Mouse (Mus musculus) cerebellum, adult (tissue): Measurements from ENCODE around the gene Rhou.
"Not testable (repeated sequence)": the region's sequence is repeated elsewhere in the genome, so short reads cannot be mapped to it uniquely, and the experiment has no call there.

Experiments
- ATAC-seq: cut with Nextera tagmentation; 2 replicates; pipeline ENCODE4 v1.9.2; 2017; ENCODE audit warnings: mild to moderate bottlenecking, moderate library complexity, mixed read lengths; ENCODE audit not compliant: insufficient number of reproducible peaks, low FRiP score, low TSS enrichment

Gene Rhou

DNA sequence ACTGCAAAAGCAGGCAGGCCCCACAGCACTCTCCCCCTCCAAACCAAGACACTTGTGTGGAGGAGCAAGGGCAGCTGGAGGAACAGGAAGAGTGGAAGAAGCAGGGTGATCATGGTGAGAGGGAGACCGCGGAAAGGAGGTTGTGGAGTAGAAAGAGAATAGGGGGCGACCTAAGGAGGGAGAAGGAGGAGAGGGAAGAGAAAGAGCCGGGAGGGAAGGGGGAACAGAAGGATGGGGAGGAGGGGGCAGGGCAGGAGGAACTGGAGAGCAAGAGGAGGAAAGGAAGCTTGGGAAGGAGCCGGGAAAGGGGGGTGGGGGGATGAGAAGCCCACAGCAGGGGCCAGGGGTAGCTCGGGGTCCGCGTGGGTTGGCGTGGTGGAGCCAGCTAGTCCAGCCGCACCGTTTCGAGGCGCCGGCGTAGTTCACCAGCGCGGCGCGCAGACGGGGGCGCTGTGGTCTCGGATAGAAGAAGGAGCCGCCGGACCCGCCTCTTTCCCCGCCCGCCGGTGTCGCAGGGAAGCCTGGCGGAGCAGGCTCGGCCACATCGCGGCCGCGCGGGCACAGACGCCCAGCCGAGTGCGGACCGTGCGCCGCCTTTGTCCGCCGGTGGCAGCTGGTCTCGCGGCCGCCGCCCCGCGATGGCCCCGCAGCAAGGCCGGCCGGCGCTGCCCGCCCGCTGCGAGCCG lies at the start of gene Rhou:
Gene Rhou, plus strand, starts transcription at position 622 of the 686 bp plus-strand sequence.
- ATAC-seq: peak; percentile 81

DNA sequence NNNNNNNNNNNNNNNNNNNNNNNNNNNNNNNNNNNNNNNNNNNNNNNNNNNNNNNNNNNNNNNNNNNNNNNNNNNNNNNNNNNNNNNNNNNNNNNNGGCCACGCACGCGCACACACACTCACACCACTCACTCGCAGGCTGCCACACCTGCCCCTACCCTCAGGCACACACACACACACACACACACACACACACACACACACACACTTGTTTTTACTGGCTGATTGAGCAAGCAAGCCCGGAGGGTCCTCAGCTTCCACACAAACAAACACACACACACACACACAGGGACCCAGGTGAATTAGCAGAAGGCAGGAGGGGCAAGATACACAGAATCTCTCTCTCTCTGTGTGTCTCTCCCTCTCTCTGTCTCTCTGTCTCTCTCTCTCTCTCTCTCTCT lies 41.1 kb upstream of the Rhou start:
- ATAC-seq: not testable (repeated sequence)

DNA sequence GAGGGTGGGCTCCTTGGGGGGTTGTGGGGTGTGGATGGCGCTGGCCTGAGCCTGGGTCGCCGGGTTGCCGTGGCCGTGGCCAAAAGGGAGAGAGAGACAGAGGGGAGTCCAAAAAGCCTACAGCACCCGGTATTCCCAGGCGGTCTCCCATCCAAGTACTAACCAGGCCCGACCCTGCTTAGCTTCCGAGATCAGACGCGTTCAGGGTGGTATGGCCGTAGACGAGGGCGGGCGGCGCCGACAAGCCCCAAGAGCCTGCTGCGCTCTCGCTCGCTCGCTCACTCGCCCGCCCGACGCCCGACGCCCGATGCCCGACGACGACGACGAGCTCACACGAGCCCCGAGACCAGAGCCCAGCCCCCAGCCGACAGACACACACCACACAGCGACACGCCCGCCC lies 30.2 kb upstream of the Rhou start:
- not testable (repeated sequence) for ATAC-seq

DNA sequence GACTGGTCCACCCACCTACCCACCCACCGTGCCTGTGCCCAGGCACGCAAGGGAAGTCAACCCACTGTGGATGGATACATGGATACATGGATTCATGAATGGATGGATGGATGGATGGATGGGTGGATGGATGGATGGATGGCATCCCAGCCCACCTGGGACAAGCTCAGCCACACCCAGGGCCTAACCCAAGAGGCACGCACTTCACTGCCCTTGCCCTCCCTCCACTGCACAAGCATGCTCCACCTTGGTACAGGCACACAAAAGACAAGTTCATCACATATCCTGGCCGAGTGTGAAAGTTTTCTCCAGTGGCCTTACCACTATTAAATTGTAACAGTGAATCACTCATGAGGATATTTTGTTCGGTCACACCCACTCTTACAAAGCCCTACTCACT lies 29.5 kb upstream of the Rhou start:
- no peak for ATAC-seq

DNA sequence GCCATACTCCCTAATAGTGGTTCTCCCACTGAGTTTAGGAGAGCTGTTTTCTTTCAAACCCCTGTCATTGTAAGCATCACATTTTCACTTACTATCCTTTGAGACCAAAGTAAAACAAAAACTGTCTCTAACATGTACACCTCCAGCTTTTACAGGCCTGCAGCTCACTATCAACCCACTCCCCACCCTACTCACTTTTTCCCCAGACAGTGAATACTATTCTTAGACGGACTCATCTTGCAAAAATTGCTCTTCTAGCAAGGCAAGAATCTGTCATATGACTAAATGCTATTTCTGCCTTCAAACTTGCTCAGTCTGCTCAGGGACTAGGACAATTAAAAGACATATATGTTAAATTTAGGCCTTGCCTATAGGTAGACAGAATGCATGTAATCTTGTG lies 29.0 kb upstream of the Rhou start:
- ATAC-seq: no peak

DNA sequence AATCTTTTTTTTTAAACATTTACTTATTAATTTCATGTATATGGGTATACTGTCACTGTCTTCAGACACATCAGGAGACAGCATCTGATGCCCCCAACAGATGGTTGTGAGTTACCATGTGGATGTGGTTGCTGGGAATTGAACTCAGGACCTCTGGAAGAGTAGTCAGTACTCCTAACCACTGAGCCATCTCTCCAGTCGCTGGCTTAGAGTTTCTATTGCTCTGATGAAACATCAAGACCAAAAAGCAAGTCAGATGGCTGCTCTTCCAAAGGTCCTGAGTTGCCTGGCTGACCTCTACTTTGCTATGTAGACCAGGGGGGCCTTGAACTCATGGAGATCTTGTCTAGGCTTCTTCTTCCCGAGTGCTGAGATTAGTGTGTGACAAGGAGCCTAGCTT lies 28.0 kb upstream of the Rhou start:
- no peak for ATAC-seq

DNA sequence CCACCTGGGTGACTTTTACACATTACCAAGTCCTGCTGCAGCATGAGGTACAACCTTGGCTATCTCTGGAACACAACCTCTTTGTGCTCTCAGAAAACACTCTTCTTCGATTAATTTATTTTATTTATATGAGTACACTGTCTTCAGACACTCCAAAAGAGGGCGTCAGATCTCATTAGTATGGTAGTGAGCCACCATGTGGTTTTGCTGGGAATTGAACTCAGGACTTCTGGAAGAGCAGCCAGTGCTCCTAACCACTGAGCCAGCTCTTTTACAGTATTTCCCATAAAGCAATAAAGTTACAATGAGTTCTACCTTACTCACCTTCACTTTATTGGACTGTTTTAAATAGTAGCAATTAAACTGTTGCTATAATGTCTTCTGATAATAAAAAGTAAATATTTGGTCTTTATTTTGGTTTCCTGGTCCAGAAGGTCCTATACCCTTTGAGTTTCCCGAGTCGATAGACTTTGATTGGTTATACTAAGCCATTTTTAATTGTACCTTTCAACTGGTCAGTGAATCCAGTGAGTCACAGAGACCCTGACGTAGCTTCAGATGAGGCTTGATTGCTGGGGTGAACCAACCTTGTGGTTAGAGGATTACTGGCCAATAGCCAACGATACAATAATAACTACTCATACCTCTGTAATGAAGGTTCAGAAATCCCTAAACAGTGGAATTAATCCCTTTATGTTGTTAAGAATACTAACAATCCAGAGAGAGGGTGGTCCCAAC lies 26.1 kb upstream of the Rhou start:
- ATAC-seq: no peak

DNA sequence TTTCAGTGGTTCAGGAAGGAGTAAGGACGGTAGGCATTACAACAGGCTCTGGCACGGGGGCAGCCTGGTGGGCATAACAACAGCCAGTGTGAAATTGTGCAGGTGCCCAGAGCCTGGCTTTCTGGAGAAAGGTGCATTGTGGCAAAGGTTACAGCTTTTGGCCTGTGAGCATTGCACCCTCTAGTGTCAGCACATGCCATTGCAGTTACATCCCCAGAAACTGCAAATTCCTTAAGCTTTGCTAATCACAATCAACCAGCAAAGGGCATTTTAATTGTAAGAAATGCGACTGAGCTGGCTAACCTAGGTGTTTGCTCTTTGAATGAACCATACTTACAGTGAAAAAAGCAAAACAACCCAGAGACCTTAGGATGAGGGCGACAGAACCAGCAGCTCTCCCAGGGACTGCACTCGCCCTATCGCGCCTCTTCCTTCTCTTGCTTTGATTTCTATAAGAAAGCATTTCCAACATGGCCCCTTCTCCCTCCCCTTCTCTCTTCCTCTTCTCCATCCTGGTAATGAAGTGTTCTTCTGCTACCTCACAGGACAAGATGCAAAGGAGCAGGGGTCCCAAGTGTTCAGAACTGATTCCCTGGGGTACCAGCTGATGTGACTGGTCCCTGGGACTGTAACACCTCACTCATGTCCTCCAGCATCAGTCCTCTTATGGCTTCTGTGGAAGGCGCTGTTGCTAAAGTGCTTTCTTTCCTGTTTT lies 25.3 kb upstream of the Rhou start:
- ATAC-seq: peak; percentile 52; the same call in 1 of the 2 replicates

DNA sequence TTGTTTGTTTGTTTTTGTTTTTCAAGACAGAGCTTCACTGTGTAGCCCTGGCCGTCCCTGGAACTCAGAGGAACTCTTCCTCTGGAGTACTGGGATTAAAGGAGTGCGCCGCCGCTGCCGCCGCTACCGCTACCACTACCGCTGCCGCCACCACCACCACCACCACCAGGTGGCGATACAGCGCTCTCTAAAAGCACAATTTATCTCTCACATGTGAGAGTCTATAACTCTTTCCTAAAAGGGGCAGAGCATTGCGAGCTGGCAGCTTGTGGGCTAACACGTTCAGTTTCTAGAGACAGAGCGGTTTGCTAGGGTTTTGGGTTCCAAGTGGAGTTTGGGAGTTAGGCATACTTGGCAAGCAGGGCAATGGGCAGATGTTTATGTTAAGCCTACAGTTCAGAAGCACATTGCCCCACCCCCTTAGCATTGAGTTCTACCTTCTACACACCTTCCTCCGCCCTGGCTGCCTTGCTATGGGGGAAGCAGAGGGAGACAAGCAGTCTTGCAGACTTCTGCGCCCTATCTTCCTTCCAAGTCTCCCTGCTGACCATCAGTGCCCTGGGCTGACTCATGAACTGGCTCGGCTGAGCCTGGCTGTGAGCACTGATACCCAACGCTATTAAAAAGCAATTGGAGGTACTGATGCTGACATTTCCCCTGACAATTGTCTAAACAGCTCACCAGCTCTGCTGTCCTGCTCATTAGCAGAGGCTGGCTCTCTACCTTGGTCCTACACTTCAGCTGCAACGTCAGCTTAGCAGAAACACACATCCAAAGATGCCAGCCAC lies 24.6 kb upstream of the Rhou start:
- ATAC-seq: peak; percentile 52; the same call in 1 of the 2 replicates

DNA sequence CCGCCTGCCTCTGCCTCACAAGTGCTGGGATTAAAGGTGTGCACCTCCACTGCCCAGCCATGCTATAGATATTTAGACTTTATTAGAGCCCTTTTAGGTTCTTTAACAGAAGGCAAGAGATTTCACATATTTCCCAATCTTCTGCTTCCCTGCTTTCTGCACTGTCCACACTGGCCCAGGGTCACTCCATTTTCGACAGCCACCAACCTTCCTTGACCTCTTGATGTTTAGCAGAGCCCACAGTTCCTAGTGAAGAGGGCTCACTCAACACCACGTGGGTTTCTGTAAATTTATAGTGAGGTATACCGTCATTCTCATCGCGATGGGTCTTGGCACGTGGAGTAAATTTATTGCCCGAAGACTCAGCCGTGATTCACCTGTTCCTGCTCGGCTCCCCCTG lies 23.7 kb upstream of the Rhou start:
- ATAC-seq: no peak

DNA sequence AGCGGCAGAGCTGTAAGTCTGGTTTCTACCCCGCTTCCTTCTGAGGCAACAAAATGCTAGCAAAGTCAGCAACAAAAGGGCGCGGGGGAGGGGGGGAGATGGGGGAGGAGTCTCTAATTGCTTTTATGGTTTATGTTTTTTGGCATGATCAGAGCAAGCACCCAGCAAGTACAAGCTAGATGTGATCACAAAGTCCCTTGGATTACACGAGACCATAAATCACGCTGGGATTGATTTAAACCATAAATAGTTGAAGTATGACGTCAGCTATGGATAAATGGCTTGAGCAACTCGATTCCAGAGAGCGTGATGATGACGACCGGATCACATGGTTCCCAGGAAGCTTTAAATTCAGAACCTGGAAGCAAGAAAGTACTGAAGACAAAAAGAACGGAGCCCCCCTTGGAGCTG lies 22.9 kb upstream of the Rhou start:
- ATAC-seq: no peak

DNA sequence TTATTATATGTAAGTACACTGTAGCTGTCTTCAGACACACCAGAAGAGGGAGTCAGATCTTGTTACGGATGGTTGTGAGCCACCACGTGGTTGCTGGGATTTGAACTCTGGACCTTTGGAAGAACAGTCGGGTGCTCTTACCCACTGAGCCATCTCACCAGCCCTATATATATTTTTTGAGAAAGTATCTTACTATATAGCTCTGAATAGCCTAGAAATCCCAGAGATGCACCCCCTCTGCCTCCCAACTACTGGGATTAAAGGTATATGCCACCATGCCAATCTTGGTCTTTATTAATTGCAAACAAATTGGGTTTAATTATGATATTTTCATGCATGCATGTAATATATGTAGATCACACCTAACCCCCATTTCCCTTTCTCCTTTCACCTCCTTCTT lies 22.0 kb upstream of the Rhou start:
- ATAC-seq: not testable (repeated sequence)

DNA sequence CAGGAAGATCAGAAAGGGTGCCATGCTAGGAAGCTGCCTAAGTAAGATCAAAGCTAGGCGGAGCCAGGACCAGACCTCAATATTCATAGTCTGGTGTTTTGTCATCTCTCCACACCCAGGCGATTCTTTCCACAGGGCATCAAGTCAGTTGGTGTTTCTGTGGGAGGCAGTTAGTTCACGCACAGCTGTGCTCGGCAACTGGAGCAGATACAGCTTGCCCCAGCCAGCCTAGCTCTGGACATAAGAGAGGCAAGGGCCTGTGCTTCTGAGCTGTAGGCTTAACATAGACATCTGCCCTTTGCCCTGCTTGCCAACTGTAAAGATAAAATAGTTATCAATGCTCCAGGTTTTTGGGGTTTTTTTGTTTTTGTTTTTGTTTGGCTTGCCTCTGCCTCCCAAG lies 21.5 kb upstream of the Rhou start:
- ATAC-seq: no peak

DNA sequence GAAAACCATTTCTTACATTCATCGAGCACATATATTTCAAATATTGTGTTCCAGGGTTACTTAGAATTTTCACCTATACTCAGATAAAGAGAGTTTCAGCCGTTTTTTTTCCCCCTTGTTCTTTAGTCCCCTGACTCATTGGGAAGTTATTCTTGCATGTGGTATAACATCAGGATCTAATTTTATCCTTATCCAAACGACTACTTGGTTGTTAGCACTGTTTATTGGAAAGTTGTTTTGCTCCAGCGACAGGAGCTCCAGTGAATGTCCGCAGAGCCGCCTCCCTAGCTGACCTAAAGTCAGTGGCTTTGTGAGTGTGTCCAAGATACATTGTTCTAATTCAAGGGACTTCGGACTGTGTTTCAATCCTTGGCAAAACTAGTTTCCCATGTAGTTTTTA lies 19.9 kb upstream of the Rhou start:
- ATAC-seq: no peak

DNA sequence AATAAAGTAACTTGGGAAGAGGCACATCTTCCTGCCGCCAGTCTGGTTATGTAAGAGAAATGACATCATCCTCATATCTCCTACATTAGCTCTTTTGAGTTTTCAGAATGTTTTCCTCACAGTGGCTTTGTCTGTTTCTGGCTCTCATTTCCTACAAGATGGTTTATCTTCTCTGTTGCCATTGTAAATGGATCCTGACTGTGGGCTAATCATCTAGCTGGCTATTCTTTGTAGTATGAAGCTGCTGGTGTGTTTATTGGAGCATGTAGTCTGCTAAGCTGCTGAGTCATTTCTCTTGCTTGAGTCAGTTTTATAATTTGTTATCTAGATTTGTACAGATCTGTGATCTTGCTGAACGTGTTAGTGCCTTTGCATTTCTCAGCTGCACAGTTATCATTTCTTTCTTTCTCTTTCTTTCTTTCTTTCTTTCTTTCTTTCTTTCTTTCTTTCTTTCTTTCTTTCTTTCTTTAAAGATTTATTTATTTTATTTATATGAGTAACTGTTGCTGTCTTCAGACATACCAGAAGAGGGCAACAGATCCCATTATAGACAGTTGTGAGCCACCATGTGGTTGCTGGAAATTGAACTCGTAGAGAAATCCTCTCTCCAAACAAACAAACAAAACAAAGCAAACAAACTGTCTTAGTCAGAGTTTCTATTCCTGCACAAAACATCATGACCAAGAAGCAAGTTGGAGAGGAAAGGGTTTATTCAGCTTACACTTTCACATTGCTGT lies 19.2 kb upstream of the Rhou start:
- no peak for ATAC-seq

DNA sequence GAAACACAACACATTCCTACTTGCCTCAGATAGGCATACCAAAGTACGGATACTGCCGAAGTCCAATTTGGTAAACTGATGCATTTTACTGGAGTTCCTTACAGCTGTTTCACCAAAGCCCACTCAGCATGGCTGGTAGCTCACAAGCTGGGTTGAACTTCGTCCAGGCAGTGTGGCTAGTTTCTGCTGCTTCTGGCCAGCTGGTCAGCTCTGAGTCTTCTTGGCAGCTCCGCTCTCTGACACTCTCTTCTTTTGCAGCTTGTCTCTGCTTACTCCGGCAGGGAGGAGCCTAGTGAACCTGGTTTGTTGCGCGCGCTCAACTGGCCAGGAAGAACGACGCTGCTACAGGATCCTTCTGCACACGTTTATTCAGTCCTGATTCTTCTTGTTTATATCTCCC lies 18.1 kb upstream of the Rhou start:
- ATAC-seq: no peak

DNA sequence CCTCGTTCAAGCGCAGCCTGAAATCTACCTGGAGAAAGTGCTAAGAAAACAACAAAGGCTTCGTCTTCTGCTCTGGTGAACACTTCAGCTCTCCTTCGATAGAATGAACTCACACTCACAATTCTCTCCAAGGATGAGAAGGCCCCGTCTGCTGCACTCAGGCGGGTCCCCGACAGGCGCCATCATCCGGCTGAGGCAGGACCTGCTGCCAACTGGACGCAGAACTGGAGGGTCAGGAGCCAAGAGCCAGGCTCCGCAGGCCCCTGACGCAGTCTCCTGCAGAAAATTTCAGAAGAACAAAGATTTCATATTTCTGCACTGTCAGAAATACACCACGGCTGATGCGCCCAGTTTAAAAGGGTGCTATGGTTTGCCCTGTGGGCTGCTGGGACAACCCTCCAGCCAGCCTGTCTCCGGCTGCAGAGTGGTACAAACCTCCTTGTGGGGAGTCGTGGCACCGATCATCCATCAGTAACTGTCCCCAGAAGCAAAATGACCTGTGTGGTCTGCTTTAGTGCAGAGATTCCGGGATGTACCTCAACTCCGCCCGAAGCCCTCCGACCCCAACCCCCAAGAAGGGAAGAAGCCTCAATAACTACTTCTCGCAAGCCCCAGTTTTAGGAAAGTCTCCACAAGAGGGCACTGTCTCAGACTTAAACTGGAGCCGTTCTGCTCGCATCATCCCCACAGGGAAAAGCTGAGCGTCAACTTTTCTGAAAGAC lies 10.2 kb upstream of the Rhou start:
- ATAC-seq: no peak

DNA sequence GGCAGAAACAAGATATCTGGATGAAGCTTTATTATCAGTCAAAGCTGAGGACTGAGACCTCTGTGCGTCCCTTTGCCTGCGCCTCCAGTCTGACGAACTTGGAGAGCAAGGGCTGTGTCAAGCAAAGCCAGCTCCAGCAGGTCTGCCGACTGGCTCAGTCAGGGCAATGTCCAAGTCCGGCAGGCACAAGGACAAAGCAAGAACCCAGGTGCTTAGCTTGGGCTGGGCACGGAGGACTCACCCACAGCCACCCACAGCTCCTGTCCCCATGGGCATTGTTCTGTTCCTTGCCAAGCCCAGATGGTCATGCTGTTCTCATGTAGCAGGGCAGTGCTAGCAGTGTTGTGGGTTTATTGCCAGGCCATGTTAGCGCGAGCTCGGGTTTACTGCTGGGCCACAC lies 8.5 kb upstream of the Rhou start:
- no peak for ATAC-seq
